Mouse (Mus musculus) bone marrow, adult 2 months (tissue): ENCODE results near the gene Myo15b.

Experiments
- CTCF ChIP-seq: fragments of 200-500 bp; IDR thresholded peaks from 2 replicates; pipeline ENCODE4 v1.5.1; 2011; ENCODE audit warnings: low read length, control low read depth; ENCODE audit not compliant: control insufficient read depth, insufficient read depth
- POLR2A ChIP-seq: fragments of 200-500 bp; IDR thresholded peaks from 2 replicates; pipeline ENCODE4 v1.6.1; 2011; ENCODE audit warnings: low read depth, mild to moderate bottlenecking, control low read depth, low read length, borderline replicate concordance; ENCODE audit not compliant: control insufficient read depth

DNA sequence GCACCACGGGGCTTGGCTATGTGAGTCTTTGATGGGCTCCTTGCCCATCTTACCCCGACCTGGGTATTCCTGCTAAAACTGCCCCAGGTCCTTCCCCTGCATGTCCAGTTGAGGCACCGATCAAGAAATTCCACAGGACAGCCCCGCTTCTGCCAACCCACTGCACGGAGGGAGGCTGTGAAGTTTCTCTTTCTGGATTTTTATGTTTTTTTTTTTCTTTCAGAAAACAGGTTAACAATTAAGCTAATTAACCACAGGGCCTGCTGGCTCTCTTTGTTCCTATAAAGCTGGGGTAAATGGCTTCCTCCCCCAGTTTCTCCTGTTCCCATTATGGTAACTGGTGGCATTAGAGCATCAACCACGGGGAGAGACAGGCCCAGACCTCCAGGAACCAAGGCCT is 24.2 kb upstream of the Myo15b start:
- TF ChIP-seq CTCF (no peak), POLR2A (no peak)
